Comparison of ENCODE assay signal across 10 mouse cellular contexts in genomic region chr11:85713814-85714208, GRCm38 (mm10).
A peak's percentile ranks its signal among the peaks of the same experiment; 100 is the strongest.
DNase-seq lines count a peak whose midpoint lies in the region; ATAC-seq and TF ChIP-seq lines count a peak whose summit lies in the region.
"Had no signal": no experiment of that assay in that cellular context is flagged by ENCODE, and none has a peak within 500 bp of the region (broad histone marks: within the 10 kb centered on the region; RNA-seq: fewer than 3 reads in every experiment).

No protein-coding gene starts in this region.

- no peaks in the 10 kb centered on the region for H3K36me3 ChIP-seq in heart, adult 2 months (ENCODE audit: control insufficient read depth, insufficient read depth, low read length)
- H3K36me3 ChIP-seq in hindbrain, embryonic 12.5 days, result no peaks in the 10 kb centered on the region
- peaks cover 16% of the 10 kb centered on the region for H3K36me3 ChIP-seq in megakaryocyte, embryonic 14.5 days (replicated peaks; ENCODE audit: low read length)

- H3K27ac ChIP-seq in heart, adult 2 months, result peak overlapping the region; percentile 39
- 0 out of 2 replicates have a peak overlapping the region, but pooled peaks have one; percentile 5 for H3K27ac ChIP-seq in hindbrain, embryonic 12.5 days
- H3K27ac ChIP-seq: forebrain, embryonic 13.5 days had no signal

- intact Hi-C loops in heart, adult 2 months (cut with DNase I), result no loop called here

- H3K4me2 ChIP-seq in hindbrain, embryonic 12.5 days (replicated peaks), result 0 out of 2 replicates have a peak overlapping the region, but pooled peaks have one; percentile 13
- H3K4me2 ChIP-seq: forebrain, embryonic 13.5 days had no signal

- no peak overlapping the region for H3K4me3 ChIP-seq in heart, adult 2 months
- H3K4me3 ChIP-seq in lung, adult 2 months (replicated peaks; ENCODE audit: extremely low read depth, low read depth, low read length), result no peak overlapping the region
- no peak overlapping the region for H3K4me3 ChIP-seq in hindbrain, embryonic 12.5 days
- peak overlapping the region; percentile 87 for H3K4me3 ChIP-seq in megakaryocyte, embryonic 14.5 days (replicated peaks)
- H3K4me3 ChIP-seq: forebrain, embryonic 13.5 days had no signal

- WGBS in heart, adult 2 months, result 34% methylated on average over 2 of the region's 2 CpGs
- WGBS in lung, adult 2 months, result 30% methylated on average over 2 of the region's 2 CpGs
- 14% methylated on average over 2 of the region's 2 CpGs for WGBS in hindbrain, embryonic 12.5 days

- H3K9me3 ChIP-seq in hindbrain, embryonic 12.5 days (replicated peaks), result no peaks in the 10 kb centered on the region
- H3K9me3 ChIP-seq in megakaryocyte, embryonic 14.5 days, result no peaks in the 10 kb centered on the region
- H3K9me3 ChIP-seq: forebrain, embryonic 13.5 days had no signal

- H3K9ac ChIP-seq in heart, adult 2 months (ENCODE audit: low read depth, low read length), result no peak overlapping the region
- no peak overlapping the region for H3K9ac ChIP-seq in hindbrain, embryonic 12.5 days
- H3K9ac ChIP-seq: forebrain, embryonic 13.5 days had no signal

- no peak for TF ChIP-seq POLR2A in heart, adult 2 months (IDR thresholded peaks at IDR 0.05; ENCODE audit: insufficient read depth, low read depth, low read length)
- TF ChIP-seq POLR2A in lung, adult 2 months (IDR thresholded peaks at IDR 0.05; ENCODE audit: borderline replicate concordance, extremely low read depth, low read depth, low read length), result peak; percentile 15; the same call in 1 of the 2 replicates

- no peak for TF ChIP-seq EP300 in heart, adult 2 months (IDR thresholded peaks at IDR 0.05; ENCODE audit: insufficient read depth, low read depth, low read length)

- no peaks in the 10 kb centered on the region for H3K79me2 ChIP-seq in heart, adult 2 months (replicated peaks; ENCODE audit: control insufficient read depth, insufficient read depth, low read length)

- ATAC-seq in hindbrain, embryonic 12.5 days (ENCODE audit: low FRiP score), result no peak
- ATAC-seq: forebrain, embryonic 13.5 days had no signal

- H3K27me3 ChIP-seq in heart, adult 2 months (ENCODE audit: control insufficient read depth, insufficient read depth, low read length), result no peaks in the 10 kb centered on the region
- peaks cover 8% of the 10 kb centered on the region for H3K27me3 ChIP-seq in hindbrain, embryonic 12.5 days
- H3K27me3 ChIP-seq in megakaryocyte, embryonic 14.5 days (replicated peaks), result no peaks in the 10 kb centered on the region

- TF ChIP-seq CTCF in heart, adult 2 months (IDR thresholded peaks at IDR 0.05), result no peak
- TF ChIP-seq CTCF in lung, adult 2 months (IDR thresholded peaks at IDR 0.05; ENCODE audit: insufficient read depth, low read length), result no peak

- H3K4me1 ChIP-seq in heart, adult 2 months (ENCODE audit: control insufficient read depth, insufficient read depth, low read length), result peaks cover 5% of the 10 kb centered on the region
- H3K4me1 ChIP-seq in lung, adult 2 months (ENCODE audit: control insufficient read depth, insufficient read depth, low read length), result peaks cover 10% of the 10 kb centered on the region
- H3K4me1 ChIP-seq in hindbrain, embryonic 12.5 days, result peaks cover 24% of the 10 kb centered on the region
- peaks cover 99% of the 10 kb centered on the region for H3K4me1 ChIP-seq in megakaryocyte, embryonic 14.5 days

- DNase-seq in heart, adult 2 months, result no peak
- DNase-seq in heart, adult 9 months (ENCODE audit: low spot score in 2 of 2), result no peak
- DNase-seq in lung, adult 2 months, result no peak
- DNase-seq in lung, postnatal 14 days, result no peak
- no peak for DNase-seq in right cerebral cortex, postnatal 4 days
- DNase-seq in frontal cortex, adult 2 months (ENCODE audit: extremely low spot score in 1 of 2, low spot score in 1 of 2), result no peak
- DNase-seq: cerebellum, adult 8-10 months had no signal
